In genomic region chr1:192190508-192191321, GRCm38 (mm10) we compare ENCODE assay signal across 8 mouse cellular contexts. TPM values are rescaled to one million over a fixed set of nuclear protein-coding genes. Genes with fewer than 3 reads are reported as not detected.
DNase-seq lines count a peak whose midpoint lies in the region; ATAC-seq lines count a peak whose summit lies in the region.

Kcnh1 (plus strand) TSS chr1:192190774.

- peaks cover 13% of the 10 kb centered on the region for H3K4me1 ChIP-seq in forebrain, embryonic 10.5 days
- peaks cover 2 to 4% of the 10 kb centered on the region in 2 experiments; a peak in 2 of 4 replicates for H3K4me1 ChIP-seq in heart, embryonic 14.5 days (ENCODE audit: control insufficient read depth in 2 of 2, insufficient read depth in 2 of 2, low read length in 2 of 2)
- H3K4me1 ChIP-seq in liver, embryonic 11.5 days (replicated peaks; ENCODE audit: control insufficient read depth, insufficient read depth, low read length), result no peaks in the 10 kb centered on the region
- no peaks in the 10 kb centered on the region for H3K4me1 ChIP-seq in stomach, embryonic 14.5 days (ENCODE audit: control insufficient read depth, insufficient read depth, low read length)

- H3K9me3 ChIP-seq in forebrain, embryonic 10.5 days, result no peaks in the 10 kb centered on the region
- no peaks in the 10 kb centered on the region for H3K9me3 ChIP-seq in heart, embryonic 14.5 days (ENCODE audit: control insufficient read depth, low read length)
- no peaks in the 10 kb centered on the region for H3K9me3 ChIP-seq in liver, embryonic 11.5 days (ENCODE audit: control insufficient read depth, low read length)
- no peaks in the 10 kb centered on the region for H3K9me3 ChIP-seq in stomach, embryonic 14.5 days (ENCODE audit: control insufficient read depth, low read depth, low read length)

- 0 out of 2 replicates have a peak within 1 kb of the TSS, but pooled peaks have one; percentile 56 for H3K27ac ChIP-seq in forebrain, embryonic 10.5 days
- H3K27ac ChIP-seq in heart, embryonic 14.5 days (replicated peaks in 1 of 2; ENCODE audit: control insufficient read depth in 1 of 2, insufficient read depth in 1 of 2, low read depth in 2 of 2, low read length in 2 of 2), result no peak within 1 kb of the TSS
- no peak within 1 kb of the TSS for H3K27ac ChIP-seq in liver, embryonic 11.5 days (ENCODE audit: low read depth, low read length)
- H3K27ac ChIP-seq in stomach, embryonic 14.5 days (ENCODE audit: low read length), result no peak within 1 kb of the TSS

- peak; percentile 55 for DNase-seq in CD4-positive, CD25-positive, alpha-beta regulatory T cell, adult 2 months (ENCODE audit: low read depth, low spot score)
- peak; percentile 67 for DNase-seq in forebrain, embryonic 10.5 days (ENCODE audit: extremely low spot score, low spot score)
- peak; percentile 92 for DNase-seq in kidney, postnatal 14 days
- peak; percentile 83 for DNase-seq in liver, embryonic 11.5 days (ENCODE audit: low spot score)
- peak; percentile 6 to 46 for DNase-seq in natural killer cell, adult 2 months (ENCODE audit: low spot score in 2 of 2)

- no peak for ATAC-seq in CD4-positive, CD25-positive, alpha-beta regulatory T cell, adult 4 months
- peak; percentile 78 for ATAC-seq in heart, embryonic 14.5 days (ENCODE audit: insufficient number of reproducible peaks, insufficient read depth, low FRiP score, low read depth)
- peak; percentile 78 for ATAC-seq in liver, embryonic 11.5 days (replicated peaks; ENCODE audit: low FRiP score)
- ATAC-seq in stomach, embryonic 14.5 days (ENCODE audit: insufficient number of reproducible peaks, insufficient read depth, low FRiP score, low read depth), result peak; percentile 92

- peak within 1 kb of the TSS; percentile 63 for H3K4me3 ChIP-seq in forebrain, embryonic 10.5 days
- H3K4me3 ChIP-seq in heart, embryonic 14.5 days (ENCODE audit: control insufficient read depth in 1 of 2, insufficient read depth in 1 of 2, low read depth in 1 of 2, low read length in 2 of 2), result peak within 1 kb of the TSS; percentile 43 to 55
- peak within 1 kb of the TSS; percentile 49 for H3K4me3 ChIP-seq in liver, embryonic 11.5 days (ENCODE audit: low read depth, low read length)
- peak within 1 kb of the TSS; percentile 42 for H3K4me3 ChIP-seq in stomach, embryonic 14.5 days (ENCODE audit: low read depth, low read length)

- H3K9ac ChIP-seq in heart, embryonic 14.5 days (ENCODE audit: low read length), result peak within 1 kb of the TSS; percentile 62
- H3K9ac ChIP-seq in liver, embryonic 11.5 days (ENCODE audit: low read depth, low read length), result no peak within 1 kb of the TSS
- peak within 1 kb of the TSS; percentile 30; the same call in 1 of the 2 replicates for H3K9ac ChIP-seq in stomach, embryonic 14.5 days (replicated peaks; ENCODE audit: low read depth, low read length)

- H3K27me3 ChIP-seq in forebrain, embryonic 10.5 days (ENCODE audit: poor library complexity, severe bottlenecking), result peaks cover 52% of the 10 kb centered on the region
- peaks cover 36% of the 10 kb centered on the region for H3K27me3 ChIP-seq in heart, embryonic 14.5 days (ENCODE audit: control insufficient read depth, insufficient read depth, low read length)
- H3K27me3 ChIP-seq in liver, embryonic 11.5 days (replicated peaks; ENCODE audit: control insufficient read depth, insufficient read depth, low read length), result peaks cover 38% of the 10 kb centered on the region
- peaks cover 9% of the 10 kb centered on the region; the same call in 1 of the 2 replicates for H3K27me3 ChIP-seq in stomach, embryonic 14.5 days (ENCODE audit: control insufficient read depth, insufficient read depth, low read length)

- no peaks in the 10 kb centered on the region for H3K36me3 ChIP-seq in forebrain, embryonic 10.5 days (replicated peaks)
- no peaks in the 10 kb centered on the region for H3K36me3 ChIP-seq in heart, embryonic 14.5 days (ENCODE audit: control insufficient read depth, insufficient read depth, low read length)
- H3K36me3 ChIP-seq in liver, embryonic 11.5 days (ENCODE audit: control insufficient read depth, insufficient read depth, low read length), result no peaks in the 10 kb centered on the region
- H3K36me3 ChIP-seq in stomach, embryonic 14.5 days (ENCODE audit: control insufficient read depth, insufficient read depth, low read length), result no peaks in the 10 kb centered on the region

- H3K4me2 ChIP-seq in heart, embryonic 14.5 days (ENCODE audit: low read length), result peak within 1 kb of the TSS; percentile 90
- H3K4me2 ChIP-seq in liver, embryonic 11.5 days, result peak within 1 kb of the TSS; percentile 76
- H3K4me2 ChIP-seq in stomach, embryonic 14.5 days (replicated peaks; ENCODE audit: low read depth, low read length), result peak within 1 kb of the TSS; percentile 90

- WGBS in forebrain, embryonic 10.5 days, result under 1% methylated on average over 72 of the region's 73 CpGs
- WGBS in heart, embryonic 14.5 days, result 2% methylated on average over 71 of the region's 73 CpGs
- 3% methylated on average over 73 of the region's 73 CpGs for WGBS in liver, embryonic 11.5 days
- under 1% methylated on average over 69 of the region's 73 CpGs for WGBS in stomach, embryonic 14.5 days

RNA-seq across cellular contexts. Expression of gene Kcnh1, which starts in this region (rescaled TPM):
- polyA plus RNA-seq in CD4-positive, CD25-positive, alpha-beta regulatory T cell, adult 4 months (2017; shearing (Covaris generic)), result not detected
- polyA plus RNA-seq in forebrain, embryonic 10.5 days (2016; fragmentation: Nextera tagmentation; extraction: Ambion mirVana), result 0.14 and 0.15 TPM in 2 replicates
- 0.20 and 0.30 TPM in 2 replicates for polyA plus RNA-seq in heart, embryonic 14.5 days (2014; fragmentation: Nextera tagmentation; extraction: Ambion mirVana)
- 0.03 and 0.04 TPM in 2 replicates for polyA plus RNA-seq in liver, embryonic 11.5 days (2014; fragmentation: Nextera tagmentation; extraction: Ambion mirVana)
- polyA plus RNA-seq in stomach, embryonic 14.5 days (2014; fragmentation: Nextera tagmentation; extraction: Ambion mirVana), result 0.35 and 0.77 TPM in 2 replicates

Comparison
In these comparisons a context has a peak if more than half of its experiments do, and no peak if none do; other contexts are left out.
1. Peak in DNase-seq, H3K4me3 ChIP-seq and H3K27ac ChIP-seq in forebrain, embryonic 10.5 days; RNA of the gene not detected or under 1 TPM.
2. Peak in ATAC-seq, H3K4me3 ChIP-seq, H3K9ac ChIP-seq and H3K4me2 ChIP-seq in heart, embryonic 14.5 days; RNA of the gene not detected or under 1 TPM.
3. Peak in DNase-seq, ATAC-seq, H3K4me3 ChIP-seq and H3K4me2 ChIP-seq in liver, embryonic 11.5 days; RNA of the gene not detected or under 1 TPM.
4. Peak in ATAC-seq, H3K4me3 ChIP-seq, H3K9ac ChIP-seq and H3K4me2 ChIP-seq in stomach, embryonic 14.5 days; RNA of the gene not detected or under 1 TPM.
5. DNase-seq: peak in every context shown above with its lines; median percentile 92 in kidney, postnatal 14 days; 83 in liver, embryonic 11.5 days; 67 in forebrain, embryonic 10.5 days; 55 in CD4-positive, CD25-positive, alpha-beta regulatory T cell, adult 2 months; 26 in natural killer cell, adult 2 months.